Mouse (Mus musculus): ENCODE results near the gene Thada.

- TF ChIP-seq CTCF (IDR thresholded peaks at IDR 0.05; ENCODE audit: borderline replicate concordance, insufficient read depth, low read depth, low read length), result no peak
- no peak for TF ChIP-seq POLR2A (IDR thresholded peaks at IDR 0.05; ENCODE audit: borderline replicate concordance, insufficient read depth, low read length)
These were observed 193.3 kb downstream of the Thada start for GRCm38 (mm10) chr17:84272557-84273261.

Data from cerebellum, adult 2 months (tissue).